Mouse (Mus musculus) limb, embryonic 11.5 days (tissue): ENCODE measurements around the gene Cirbp. TPM values are rescaled to one million over a fixed set of nuclear protein-coding genes. Genes with fewer than 3 reads are reported as not detected.

Experiments
- ATAC-seq: fragments of 200-750 bp; cut with Nextera tagmentation; 2 replicates; pipeline ENCODE4 v1.8.0; 2017; ENCODE audit warnings: low read depth; ENCODE audit not compliant: insufficient number of reproducible peaks, low FRiP score, low TSS enrichment
- DNase-seq: peaks from one replicate; pipeline ENCODE4 v3.0.0-alpha.2; 2015; ENCODE audit warnings: low spot score
- H3K27ac ChIP-seq: fragments of 300-500 bp; sonication (generic); replicated peaks from 2 replicates; pipeline ENCODE4 v1.5.1; 2014; ENCODE audit warnings: low read depth, mild to moderate bottlenecking, low read length
- H3K27me3 ChIP-seq: fragments of 300-500 bp; sonication (generic); 2 replicates; pipeline ENCODE4 v1.6.1; 2014; ENCODE audit warnings: mild to moderate bottlenecking, low read length, mixed read lengths; ENCODE audit not compliant: control insufficient read depth, insufficient read depth
- H3K36me3 ChIP-seq: fragments of 300-500 bp; sonication (generic); 2 replicates; pipeline ENCODE4 v1.6.1; 2014; ENCODE audit warnings: mild to moderate bottlenecking, low read length, moderate library complexity, mixed read lengths; ENCODE audit not compliant: control insufficient read depth, insufficient read depth
- H3K4me1 ChIP-seq: fragments of 300-500 bp; sonication (generic); 2 replicates; pipeline ENCODE4 v1.6.1; 2014; ENCODE audit warnings: low read length, mixed read lengths; ENCODE audit not compliant: control insufficient read depth, insufficient read depth
- H3K4me2 ChIP-seq: fragments of 300-500 bp; sonication (generic); 2 replicates; pipeline ENCODE4 v1.6.1; 2014; ENCODE audit warnings: low read depth, mild to moderate bottlenecking, moderate library complexity; ENCODE audit not compliant: severe bottlenecking
- H3K4me3 ChIP-seq: fragments of 300-500 bp; sonication (generic); 2 replicates; pipeline ENCODE4 v1.5.1; 2014; ENCODE audit warnings: low read depth, low read length
- H3K9ac ChIP-seq: fragments of 300-500 bp; sonication (generic); 2 replicates; pipeline ENCODE4 v1.6.1; 2014; ENCODE audit warnings: mild to moderate bottlenecking, low read length
- H3K9me3 ChIP-seq: fragments of 300-500 bp; sonication (generic); 2 replicates; pipeline ENCODE4 v1.6.1; 2016; ENCODE audit warnings: low read length; ENCODE audit not compliant: control insufficient read depth
- WGBS: fragments of 180-500 bp; shearing (Covaris S2); extraction: QIAGEN DNeasy Blood & Tissue Kit; methylation state at CpG from one replicate; pipeline ENCODE4 v1.1.7; 2014; 5-methylcytosine and 5-hydroxymethylcytosine counted together
- polyA plus RNA-seq: library from polyadenylated mRNA; unstranded; fragments of >200 nt; fragmentation: Nextera tagmentation; extraction: Ambion mirVana; gene quantifications from 2 replicates; pipeline ENCODE4 v1.2.1, GENCODE M21; 2014

The Cirbp gene
- polyA plus RNA-seq, 1 experiment from 2014 or later = 68.1 TPM

- Histone ChIP-seq H3K9ac (no peak overlapping the region), H3K4me1 (peaks cover 26% of the 10 kb centered on the region), H3K36me3 (peaks cover 19% of the 10 kb centered on the region), H3K4me2 (no peak overlapping the region), H3K4me3 (no peak overlapping the region), H3K27me3 (no peaks in the 10 kb centered on the region), H3K27ac (no peak overlapping the region), H3K9me3 (no peaks in the 10 kb centered on the region)
- ATAC-seq (no peak), DNase-seq (no peak)
- WGBS = 90% methylated on average over 7 of the region's 7 CpGs
These were observed 3.9 kb downstream of the Cirbp start for GRCm38 (mm10) chr10:80169651-80170050.

- Histone ChIP-seq H3K27ac (no peak overlapping the region), H3K27me3 (no peaks in the 10 kb centered on the region), H3K36me3 (peaks cover 19% of the 10 kb centered on the region), H3K9ac (no peak overlapping the region), H3K4me1 (peaks cover 24% of the 10 kb centered on the region), H3K9me3 (no peaks in the 10 kb centered on the region), H3K4me2 (no peak overlapping the region), H3K4me3 (no peak overlapping the region)
- ATAC-seq (no peak), DNase-seq (no peak)
- WGBS = 96% methylated on average over 16 of the region's 16 CpGs
These were observed 4.3 kb downstream of the Cirbp start for GRCm38 (mm10) chr10:80170052-80170451.

GRCm38 (mm10) chr10:80170601-80171021, 4.8 kb downstream of the Cirbp start:
- H3K36me3 ChIP-seq = peaks cover 19% of the 10 kb centered on the region
- H3K9me3 ChIP-seq = no peaks in the 10 kb centered on the region
- no peak for ATAC-seq
- H3K9ac ChIP-seq = no peak overlapping the region
- DNase-seq = no peak
- 96% methylated on average over 19 of the region's 19 CpGs for WGBS
- H3K4me1 ChIP-seq = peaks cover 20% of the 10 kb centered on the region
- no peaks in the 10 kb centered on the region for H3K27me3 ChIP-seq
- no peak overlapping the region for H3K27ac ChIP-seq
- peak overlapping the region; percentile 6; the same call in 1 of the 2 replicates for H3K4me3 ChIP-seq
- no peak overlapping the region for H3K4me2 ChIP-seq

- ATAC-seq (no peak), DNase-seq (no peak)
- Histone ChIP-seq H3K9ac (no peak overlapping the region), H3K36me3 (peaks cover 19% of the 10 kb centered on the region), H3K4me2 (no peak overlapping the region), H3K4me1 (peaks cover 21% of the 10 kb centered on the region), H3K27ac (no peak overlapping the region), H3K9me3 (no peaks in the 10 kb centered on the region), H3K4me3 (no peak overlapping the region), H3K27me3 (no peaks in the 10 kb centered on the region)
- 94% methylated on average over 15 of the region's 15 CpGs for WGBS
These were observed 5.5 kb downstream of the Cirbp start for GRCm38 (mm10) chr10:80171252-80171651.

- no peak for ATAC-seq
- peak overlapping the region; percentile 33 for H3K4me3 ChIP-seq
- peaks cover 19% of the 10 kb centered on the region for H3K36me3 ChIP-seq
- H3K27ac ChIP-seq = peak overlapping the region; percentile 33
- H3K4me2 ChIP-seq = peak overlapping the region; percentile 46; the same call in 1 of the 2 replicates
- H3K9me3 ChIP-seq = no peaks in the 10 kb centered on the region
- DNase-seq = no peak
- WGBS = 85% methylated on average over 45 of the region's 45 CpGs
- H3K27me3 ChIP-seq = no peaks in the 10 kb centered on the region
- H3K9ac ChIP-seq = no peak overlapping the region; the same call in 1 of the 2 replicates
- H3K4me1 ChIP-seq = peaks cover 18% of the 10 kb centered on the region
These were observed 6.2 kb downstream of the Cirbp start for GRCm38 (mm10) chr10:80171760-80172526.

GRCm38 (mm10) chr10:80172527-80173292, 6.9 kb downstream of the Cirbp start, which contains the start of gene 1600002K03Rik:
Gene 1600002K03Rik (plus strand): TSS chr10:80172944.
- WGBS = 12% methylated on average over 35 of the region's 35 CpGs
- Histone ChIP-seq H3K36me3 (peaks cover 19% of the 10 kb centered on the region), H3K4me1 (peaks cover 18% of the 10 kb centered on the region)

GRCm38 (mm10) chr10:80173358-80173757, 7.6 kb downstream of the Cirbp start:
- ATAC-seq (no peak), DNase-seq (no peak)
- H3K4me2 ChIP-seq = peak overlapping the region; percentile 46
- no peaks in the 10 kb centered on the region for H3K9me3 ChIP-seq
- H3K4me1 ChIP-seq = peaks cover 18% of the 10 kb centered on the region
- WGBS = 14% methylated on average over 11 of the region's 11 CpGs
- peak overlapping the region; percentile 33 for H3K4me3 ChIP-seq
- H3K36me3 ChIP-seq = peaks cover 19% of the 10 kb centered on the region
- no peak overlapping the region for H3K27ac ChIP-seq
- H3K9ac ChIP-seq = peak overlapping the region; percentile 47
- no peaks in the 10 kb centered on the region for H3K27me3 ChIP-seq

More at GRCm38 (mm10) chr10:80172527-80173292, 6.9 kb downstream of the Cirbp start, which contains the start of gene 1600002K03Rik:
- H3K9ac ChIP-seq = peak within 1 kb of the TSS; percentile 47
- H3K9me3 ChIP-seq = no peaks in the 10 kb centered on the region
- ATAC-seq (peak; percentile 45), DNase-seq (peak; percentile 90)
- H3K27ac ChIP-seq = peak within 1 kb of the TSS; percentile 33
- peak within 1 kb of the TSS; percentile 46 for H3K4me2 ChIP-seq
- no peaks in the 10 kb centered on the region for H3K27me3 ChIP-seq
- H3K4me3 ChIP-seq = peak within 1 kb of the TSS; percentile 33

GRCm38 (mm10) chr10:80173955-80174640, 8.3 kb downstream of the Cirbp start:
- H3K36me3 ChIP-seq = peaks cover 19% of the 10 kb centered on the region
- no peak overlapping the region; the same call in 1 of the 2 replicates for H3K9ac ChIP-seq
- H3K4me3 ChIP-seq = no peak overlapping the region
- DNase-seq (no peak), ATAC-seq (no peak)
- no peak overlapping the region for H3K27ac ChIP-seq
- 88% methylated on average over 10 of the region's 10 CpGs for WGBS
- no peak overlapping the region for H3K4me2 ChIP-seq
- no peaks in the 10 kb centered on the region for H3K9me3 ChIP-seq
- H3K27me3 ChIP-seq = no peaks in the 10 kb centered on the region
- H3K4me1 ChIP-seq = peaks cover 10% of the 10 kb centered on the region; the same call in 1 of the 2 replicates
